Mouse (Mus musculus): ENCODE measurements at regions not wholly inside any gene's neighbourhood (a gene's known extent, or its start where the extent isn't known, plus 50 kb on each side); places are given as distances from the start of the nearest gene placed in this dataset.
A peak's percentile ranks its signal among the peaks of the same experiment; 100 is the strongest.

DNA sequence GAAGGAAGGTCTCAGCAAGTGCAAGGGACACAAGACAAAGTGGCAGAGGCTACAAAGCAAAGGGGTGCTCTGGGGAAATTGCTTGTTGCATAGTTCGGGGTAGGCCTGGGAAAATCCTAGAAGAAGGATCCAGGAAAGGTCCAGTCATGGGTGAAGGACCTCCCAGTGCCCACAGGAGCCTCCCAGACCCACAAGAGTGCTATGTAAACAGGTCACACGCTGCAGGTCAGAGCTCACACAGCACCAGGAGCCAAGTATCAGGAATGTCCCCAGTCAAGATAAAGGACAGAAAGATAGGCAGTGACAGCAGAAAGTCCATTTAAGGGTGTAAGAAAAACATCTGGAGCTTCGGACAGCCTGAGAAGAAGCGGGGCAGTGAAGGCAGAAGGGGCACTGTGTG, 103.6 kb upstream of the Smad3 start:
- Histone ChIP-seq H3K36me3 (ENCODE audit: control insufficient read depth, insufficient read depth, low read length) (no peaks in the 10 kb centered on the region), H3K27ac (ENCODE audit: low read depth, low read length) (no peak overlapping the region), H3K4me3 (ENCODE audit: low read depth, low read length) (no peak overlapping the region), H3K27me3 (replicated peaks; ENCODE audit: control insufficient read depth, insufficient read depth, low read length) (no peaks in the 10 kb centered on the region), H3K4me1 (ENCODE audit: control insufficient read depth, insufficient read depth, low read length) (peaks cover 4% of the 10 kb centered on the region; the same call in 1 of the 2 replicates), H3K9me3 (replicated peaks; ENCODE audit: control insufficient read depth, low read length) (no peaks in the 10 kb centered on the region), H3K9ac (ENCODE audit: low read length) (no peak overlapping the region), H3K4me2 (ENCODE audit: low read length) (no peak overlapping the region)
- DNase-seq (ENCODE audit: low spot score) (no peak), ATAC-seq (no peak)
- WGBS, result 92% methylated on average over 4 of the region's 4 CpGs

GRCm38 (mm10) chr9:63860196-63860595, 102.4 kb upstream of the Smad3 start:
- H3K9ac ChIP-seq (ENCODE audit: low read length), result no peak overlapping the region
- no peaks in the 10 kb centered on the region for H3K9me3 ChIP-seq (replicated peaks; ENCODE audit: control insufficient read depth, low read length)
- 82% methylated on average over 2 of the region's 2 CpGs for WGBS
- ATAC-seq (no peak), DNase-seq (ENCODE audit: low spot score) (no peak)
- H3K27ac ChIP-seq (ENCODE audit: low read depth, low read length), result no peak overlapping the region
- no peaks in the 10 kb centered on the region for H3K27me3 ChIP-seq (replicated peaks; ENCODE audit: control insufficient read depth, insufficient read depth, low read length)
- H3K36me3 ChIP-seq (ENCODE audit: control insufficient read depth, insufficient read depth, low read length), result no peaks in the 10 kb centered on the region
- peaks cover 6% of the 10 kb centered on the region; the same call in 1 of the 2 replicates for H3K4me1 ChIP-seq (ENCODE audit: control insufficient read depth, insufficient read depth, low read length)
- no peak overlapping the region for H3K4me2 ChIP-seq (ENCODE audit: low read length)
- no peak overlapping the region for H3K4me3 ChIP-seq (ENCODE audit: low read depth, low read length)

DNA sequence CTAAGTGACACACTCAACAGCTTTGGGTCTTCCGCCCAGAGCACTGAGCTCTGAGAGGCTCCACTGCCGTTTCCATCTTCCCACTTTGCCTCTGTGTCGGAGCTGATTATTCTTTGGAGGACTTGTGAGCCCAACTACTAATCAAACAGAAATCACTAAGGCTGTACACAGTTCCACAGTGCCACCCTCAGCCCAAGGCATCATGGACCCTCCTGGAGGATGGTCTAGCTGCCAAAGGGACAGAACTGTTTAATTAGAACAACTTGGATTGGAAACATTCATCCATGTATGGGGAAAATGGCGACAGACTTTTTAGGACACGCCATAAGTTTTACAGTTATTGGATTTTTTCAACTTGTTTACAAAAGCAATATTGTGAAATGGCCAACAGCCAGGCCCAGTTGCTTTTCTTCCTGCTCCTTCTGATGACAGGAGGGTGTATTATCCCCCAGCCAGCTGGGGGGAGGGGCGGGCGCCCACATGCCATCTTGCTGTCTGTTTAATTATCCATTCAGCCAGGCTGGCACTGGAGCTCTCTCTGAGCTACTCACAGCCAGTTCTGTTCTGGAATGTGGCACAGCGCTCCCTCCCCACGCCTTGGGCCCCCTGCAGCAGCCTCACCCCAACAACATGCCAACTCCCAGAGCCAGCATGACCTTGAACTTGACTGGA, 98.4 kb upstream of the Smad3 start:
- Histone ChIP-seq H3K4me2 (ENCODE audit: low read length) (no peak overlapping the region), H3K27ac (ENCODE audit: low read depth, low read length) (no peak overlapping the region; the same call in 1 of the 2 replicates)

DNA sequence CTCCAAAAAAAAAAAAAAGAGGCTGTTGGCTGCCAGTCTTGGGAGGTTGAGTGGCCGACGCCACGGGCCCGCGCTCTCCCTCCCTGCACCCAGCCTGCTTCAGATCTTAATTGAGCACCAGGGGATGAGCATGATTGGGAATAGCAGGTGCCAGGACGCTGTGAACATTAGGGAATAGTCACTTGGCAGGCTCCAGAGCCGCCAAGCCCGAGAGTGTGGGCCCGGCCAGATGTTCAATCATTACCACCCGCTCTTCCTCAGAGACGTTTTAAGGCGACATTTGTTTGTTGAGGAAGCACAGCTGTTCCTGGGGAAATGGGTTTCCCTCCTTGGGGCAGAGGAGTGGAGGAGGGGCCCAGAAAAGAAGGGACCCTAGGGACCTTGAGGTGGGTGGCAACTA, 94.0 kb upstream of the Smad3 start:
- no peak overlapping the region for H3K27ac ChIP-seq (ENCODE audit: low read depth, low read length)
- ATAC-seq, result 0 out of 2 replicates have a peak, but pooled peaks have one; percentile 43

More for the DNA sequence above, 98.4 kb upstream of the Smad3 start:
- Histone ChIP-seq H3K4me3 (ENCODE audit: low read depth, low read length) (no peak overlapping the region), H3K4me1 (ENCODE audit: control insufficient read depth, insufficient read depth, low read length) (peaks cover 4% of the 10 kb centered on the region; the same call in 1 of the 2 replicates), H3K36me3 (ENCODE audit: control insufficient read depth, insufficient read depth, low read length) (no peaks in the 10 kb centered on the region), H3K9me3 (replicated peaks; ENCODE audit: control insufficient read depth, low read length) (no peaks in the 10 kb centered on the region), H3K27me3 (replicated peaks; ENCODE audit: control insufficient read depth, insufficient read depth, low read length) (no peaks in the 10 kb centered on the region), H3K9ac (ENCODE audit: low read length) (no peak overlapping the region)
- 54% methylated on average over 9 of the region's 9 CpGs for WGBS
- DNase-seq (ENCODE audit: low spot score), result peak; percentile 90
- ATAC-seq, result peak; percentile 86; the same call in 1 of the 2 replicates

DNA sequence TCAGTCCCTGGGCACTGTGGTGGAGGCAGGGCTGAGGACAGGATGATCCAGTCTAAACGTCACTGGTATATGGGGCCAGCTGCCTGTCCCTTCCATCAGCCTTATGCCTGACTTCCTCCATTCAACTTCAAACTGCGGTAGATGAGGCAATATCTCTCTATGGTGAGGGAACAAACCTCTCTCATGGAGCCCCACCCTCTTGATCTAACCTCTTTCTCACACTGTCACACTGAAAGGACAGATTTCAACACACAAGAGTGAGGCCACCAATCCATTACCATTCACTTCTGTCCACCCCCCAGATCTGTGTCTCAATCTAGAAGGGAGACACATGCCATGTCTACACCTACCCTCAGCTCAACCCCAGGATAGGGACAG, 92.5 kb upstream of the Smad3 start:
- 59% methylated on average over 2 of the region's 2 CpGs for WGBS
- no peak overlapping the region for H3K4me2 ChIP-seq (ENCODE audit: low read length)
- DNase-seq (ENCODE audit: low spot score), result no peak

More for the DNA sequence above, 94.0 kb upstream of the Smad3 start:
- no peaks in the 10 kb centered on the region for H3K9me3 ChIP-seq (replicated peaks; ENCODE audit: control insufficient read depth, low read length)
- H3K4me1 ChIP-seq (ENCODE audit: control insufficient read depth, insufficient read depth, low read length), result peaks cover 4% of the 10 kb centered on the region; the same call in 1 of the 2 replicates
- H3K4me2 ChIP-seq (ENCODE audit: low read length), result no peak overlapping the region
- H3K4me3 ChIP-seq (ENCODE audit: low read depth, low read length), result no peak overlapping the region
- H3K36me3 ChIP-seq (ENCODE audit: control insufficient read depth, insufficient read depth, low read length), result no peaks in the 10 kb centered on the region
- H3K27me3 ChIP-seq (replicated peaks; ENCODE audit: control insufficient read depth, insufficient read depth, low read length), result no peaks in the 10 kb centered on the region
- DNase-seq (ENCODE audit: low spot score), result peak; percentile 64
- 57% methylated on average over 12 of the region's 12 CpGs for WGBS
- no peak overlapping the region for H3K9ac ChIP-seq (ENCODE audit: low read length)

GRCm38 (mm10) chr9:63849564-63850315, 91.9 kb upstream of the Smad3 start:
- H3K9me3 ChIP-seq (replicated peaks; ENCODE audit: control insufficient read depth, low read length), result no peaks in the 10 kb centered on the region

More for the DNA sequence above, 92.5 kb upstream of the Smad3 start:
- Histone ChIP-seq H3K9ac (ENCODE audit: low read length) (no peak overlapping the region), H3K36me3 (ENCODE audit: control insufficient read depth, insufficient read depth, low read length) (no peaks in the 10 kb centered on the region), H3K27me3 (replicated peaks; ENCODE audit: control insufficient read depth, insufficient read depth, low read length) (no peaks in the 10 kb centered on the region), H3K4me1 (ENCODE audit: control insufficient read depth, insufficient read depth, low read length) (peaks cover 2% of the 10 kb centered on the region; the same call in 1 of the 2 replicates), H3K9me3 (replicated peaks; ENCODE audit: control insufficient read depth, low read length) (no peaks in the 10 kb centered on the region), H3K27ac (ENCODE audit: low read depth, low read length) (no peak overlapping the region), H3K4me3 (ENCODE audit: low read depth, low read length) (no peak overlapping the region)
- ATAC-seq, result no peak

DNA sequence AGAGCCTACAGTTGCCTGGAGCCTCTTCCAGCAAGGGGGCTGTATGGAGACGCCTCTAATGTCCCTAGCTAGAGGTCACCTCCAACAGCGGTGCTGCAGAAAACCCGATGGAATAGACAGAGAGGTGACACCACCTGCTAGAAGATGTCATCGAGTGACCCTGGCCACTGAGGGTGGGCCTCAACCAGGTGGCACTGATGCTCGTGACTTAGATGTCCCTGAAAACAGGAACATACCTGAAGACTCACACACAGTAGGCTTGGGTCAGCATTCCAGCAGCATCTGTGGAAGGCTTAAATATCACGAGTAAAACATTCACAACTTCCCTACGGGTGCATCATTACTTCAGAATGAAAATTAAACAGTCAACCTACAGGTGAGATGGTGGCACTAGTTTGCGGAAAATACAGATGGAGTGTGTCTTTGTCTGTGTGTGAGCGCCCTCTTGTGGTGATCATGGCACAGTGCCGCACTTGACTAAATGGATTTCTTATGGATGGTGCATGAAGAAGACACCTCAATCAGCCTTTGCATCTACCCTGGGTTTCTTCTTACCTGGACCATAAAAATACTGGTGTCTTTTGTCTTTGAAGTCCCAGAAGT, 86.2 kb upstream of the Smad3 start:
- H3K4me2 ChIP-seq (ENCODE audit: low read length), result no peak overlapping the region
- 33% methylated on average over 10 of the region's 10 CpGs for WGBS
- DNase-seq (ENCODE audit: low spot score) (peak; percentile 89), ATAC-seq (peak; percentile 57)
- H3K27ac ChIP-seq (ENCODE audit: low read depth, low read length), result no peak overlapping the region
- H3K27me3 ChIP-seq (replicated peaks; ENCODE audit: control insufficient read depth, insufficient read depth, low read length), result peaks cover 5% of the 10 kb centered on the region; the same call in 1 of the 2 replicates
- H3K9me3 ChIP-seq (replicated peaks; ENCODE audit: control insufficient read depth, low read length), result no peaks in the 10 kb centered on the region
- no peak overlapping the region for H3K9ac ChIP-seq (ENCODE audit: low read length)
- no peaks in the 10 kb centered on the region for H3K36me3 ChIP-seq (ENCODE audit: control insufficient read depth, insufficient read depth, low read length)
- H3K4me3 ChIP-seq (ENCODE audit: low read depth, low read length), result no peak overlapping the region
- H3K4me1 ChIP-seq (ENCODE audit: control insufficient read depth, insufficient read depth, low read length), result no peaks in the 10 kb centered on the region

More at GRCm38 (mm10) chr9:63849564-63850315, 91.9 kb upstream of the Smad3 start:
- Histone ChIP-seq H3K9ac (ENCODE audit: low read length) (no peak overlapping the region), H3K4me2 (ENCODE audit: low read length) (no peak overlapping the region), H3K36me3 (ENCODE audit: control insufficient read depth, insufficient read depth, low read length) (no peaks in the 10 kb centered on the region), H3K4me3 (ENCODE audit: low read depth, low read length) (no peak overlapping the region), H3K4me1 (ENCODE audit: control insufficient read depth, insufficient read depth, low read length) (peaks cover 2% of the 10 kb centered on the region; the same call in 1 of the 2 replicates), H3K27ac (ENCODE audit: low read depth, low read length) (no peak overlapping the region), H3K27me3 (replicated peaks; ENCODE audit: control insufficient read depth, insufficient read depth, low read length) (peaks cover 4% of the 10 kb centered on the region; the same call in 1 of the 2 replicates)
- ATAC-seq, result no peak
- no peak for DNase-seq (ENCODE audit: low spot score)
- 86% methylated on average over 12 of the region's 12 CpGs for WGBS

DNA sequence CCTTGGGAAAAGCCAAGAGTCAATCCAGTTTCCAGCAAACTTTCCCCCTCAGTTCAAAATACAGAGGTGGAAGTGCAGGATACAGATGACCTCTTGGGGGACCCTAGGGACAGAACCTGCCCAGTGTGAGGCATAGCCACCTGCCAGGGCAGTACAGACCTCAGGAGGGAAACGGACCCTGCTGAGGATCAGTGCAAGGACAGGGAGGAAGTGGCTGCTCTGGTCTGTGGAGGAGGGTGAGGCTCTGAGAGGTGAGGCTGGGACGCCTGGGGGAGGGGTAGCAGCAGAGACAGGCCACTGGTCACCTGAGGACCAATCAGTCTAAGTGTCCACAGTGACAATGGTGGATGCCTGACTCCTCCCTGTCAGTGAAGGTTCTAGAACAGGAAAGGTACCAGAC, 85.6 kb upstream of the Smad3 start:
- no peak for DNase-seq (ENCODE audit: low spot score)
- Histone ChIP-seq H3K4me1 (ENCODE audit: control insufficient read depth, insufficient read depth, low read length) (no peaks in the 10 kb centered on the region), H3K4me3 (ENCODE audit: low read depth, low read length) (no peak overlapping the region), H3K9me3 (replicated peaks; ENCODE audit: control insufficient read depth, low read length) (no peaks in the 10 kb centered on the region), H3K36me3 (ENCODE audit: control insufficient read depth, insufficient read depth, low read length) (no peaks in the 10 kb centered on the region), H3K27ac (ENCODE audit: low read depth, low read length) (no peak overlapping the region), H3K4me2 (ENCODE audit: low read length) (no peak overlapping the region), H3K9ac (ENCODE audit: low read length) (no peak overlapping the region), H3K27me3 (replicated peaks; ENCODE audit: control insufficient read depth, insufficient read depth, low read length) (peaks cover 5% of the 10 kb centered on the region; the same call in 1 of the 2 replicates)
- WGBS, result 54% methylated on average over 2 of the region's 2 CpGs
- no peak for ATAC-seq
